Mouse (Mus musculus): Measurements from ENCODE around the gene Slc29a1. TPM values are rescaled to one million over a fixed set of nuclear protein-coding genes. Genes with fewer than 3 reads are reported as not detected.

Gene Slc29a1
- 40.3 and 41.6 TPM in 2 replicates for polyA plus RNA-seq (2016; fragmentation: Nextera tagmentation; extraction: Ambion mirVana)

DNA sequence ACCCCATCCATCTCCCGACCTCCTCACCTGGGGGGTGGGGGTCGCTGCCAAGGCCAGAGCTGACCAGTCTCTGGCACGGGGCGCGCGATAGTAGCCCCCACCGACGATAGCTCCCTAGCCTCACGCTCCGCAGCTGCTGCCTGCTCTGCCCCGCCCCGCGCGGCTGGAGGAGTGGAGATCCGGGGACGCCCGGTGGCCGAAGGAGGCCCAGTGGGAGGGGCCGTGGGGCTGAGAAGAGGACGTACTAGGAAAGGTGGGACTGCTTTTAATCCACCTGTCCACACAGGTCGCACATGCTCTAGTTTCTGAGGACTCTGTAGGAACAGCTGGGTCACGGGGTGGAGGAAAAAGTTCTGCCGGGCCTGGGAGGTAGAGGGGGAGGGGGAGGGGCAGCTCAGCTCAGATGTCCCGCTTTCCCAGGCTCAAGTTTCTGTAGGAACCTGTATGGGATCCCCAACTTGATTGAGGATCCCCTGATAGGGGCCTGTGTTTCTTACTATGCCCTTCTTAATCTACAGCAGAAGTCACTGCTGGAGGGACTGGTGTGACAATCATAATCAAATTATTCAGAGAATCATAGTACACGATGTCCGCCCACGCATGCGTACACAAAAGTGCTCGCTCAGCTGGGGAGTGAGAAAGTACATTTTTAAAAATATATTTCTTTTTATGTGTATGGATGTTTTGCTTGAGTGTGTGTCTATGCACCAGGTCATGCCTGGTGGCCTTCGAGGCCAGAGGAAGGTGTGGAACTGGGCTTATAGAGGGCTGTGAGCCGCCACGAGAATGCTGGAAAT is at the start of gene Slc29a1:
Gene Slc29a1, minus strand, starts transcription at position 161 of the 797 bp plus-strand sequence.
- Histone ChIP-seq H3K4me1 (peaks cover 71% of the 10 kb centered on the region), H3K27me3 (ENCODE audit: low read depth, poor library complexity, severe bottlenecking) (peaks cover 66% of the 10 kb centered on the region), H3K27ac (peak within 1 kb of the TSS; percentile 51; the same call in 1 of the 2 replicates), H3K4me3 (peak within 1 kb of the TSS; percentile 54), H3K9me3 (replicated peaks) (no peaks in the 10 kb centered on the region), H3K36me3 (no peaks in the 10 kb centered on the region)
- 16% methylated on average over 32 of the region's 32 CpGs for WGBS
- peak; percentile 73 for DNase-seq (ENCODE audit: low spot score)

DNA sequence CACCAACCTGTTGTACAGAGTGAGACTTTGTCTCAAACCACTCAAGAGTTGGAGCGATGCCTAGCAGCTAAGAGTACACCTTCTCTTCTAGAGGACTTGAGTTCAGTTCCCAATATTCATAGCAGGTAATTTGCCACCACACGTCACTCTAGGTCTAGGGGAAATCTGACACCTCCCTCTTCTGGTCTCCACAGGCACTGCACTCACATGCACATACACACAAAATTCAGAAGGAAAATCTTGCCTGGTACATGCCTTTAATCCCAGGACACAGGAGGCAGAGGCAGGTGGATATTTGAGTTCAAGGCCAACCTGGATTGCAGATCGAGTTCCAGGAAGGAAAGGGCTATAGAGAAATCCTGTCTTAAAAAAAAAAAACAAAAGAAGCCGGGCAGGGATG is 44.8 kb upstream of the Slc29a1 start:
- Histone ChIP-seq H3K27ac (no peak overlapping the region), H3K9me3 (replicated peaks) (no peaks in the 10 kb centered on the region), H3K36me3 (no peaks in the 10 kb centered on the region), H3K4me3 (no peak overlapping the region), H3K4me1 (peaks cover 2% of the 10 kb centered on the region; the same call in 1 of the 2 replicates), H3K27me3 (ENCODE audit: low read depth, poor library complexity, severe bottlenecking) (no peaks in the 10 kb centered on the region)
- DNase-seq (ENCODE audit: low spot score) = no peak
- 92% methylated on average over 4 of the region's 4 CpGs for WGBS

GRCm38 (mm10) chr17:45642701-45643100 is 43.3 kb upstream of the Slc29a1 start:
- H3K9me3 ChIP-seq (replicated peaks) = no peaks in the 10 kb centered on the region
- H3K27me3 ChIP-seq (ENCODE audit: low read depth, poor library complexity, severe bottlenecking) = no peaks in the 10 kb centered on the region
- H3K4me3 ChIP-seq = no peak overlapping the region
- H3K4me1 ChIP-seq = peaks cover 2% of the 10 kb centered on the region; the same call in 1 of the 2 replicates
- WGBS = 22% methylated on average over 12 of the region's 12 CpGs
- H3K27ac ChIP-seq = 0 out of 2 replicates have a peak overlapping the region, but pooled peaks have one; percentile 26
- H3K36me3 ChIP-seq = no peaks in the 10 kb centered on the region
- peak; percentile 86 for DNase-seq (ENCODE audit: low spot score)

- Histone ChIP-seq H3K27me3 (ENCODE audit: low read depth, poor library complexity, severe bottlenecking) (no peaks in the 10 kb centered on the region), H3K9me3 (replicated peaks) (no peaks in the 10 kb centered on the region), H3K27ac (no peak overlapping the region), H3K4me1 (peaks cover 2% of the 10 kb centered on the region; the same call in 1 of the 2 replicates), H3K4me3 (no peak overlapping the region), H3K36me3 (no peaks in the 10 kb centered on the region)
- 91% methylated on average over 8 of the region's 8 CpGs for WGBS
- no peak for DNase-seq (ENCODE audit: low spot score)
Observed at GRCm38 (mm10) chr17:45641981-45642380, 42.6 kb upstream of the Slc29a1 start.

DNA sequence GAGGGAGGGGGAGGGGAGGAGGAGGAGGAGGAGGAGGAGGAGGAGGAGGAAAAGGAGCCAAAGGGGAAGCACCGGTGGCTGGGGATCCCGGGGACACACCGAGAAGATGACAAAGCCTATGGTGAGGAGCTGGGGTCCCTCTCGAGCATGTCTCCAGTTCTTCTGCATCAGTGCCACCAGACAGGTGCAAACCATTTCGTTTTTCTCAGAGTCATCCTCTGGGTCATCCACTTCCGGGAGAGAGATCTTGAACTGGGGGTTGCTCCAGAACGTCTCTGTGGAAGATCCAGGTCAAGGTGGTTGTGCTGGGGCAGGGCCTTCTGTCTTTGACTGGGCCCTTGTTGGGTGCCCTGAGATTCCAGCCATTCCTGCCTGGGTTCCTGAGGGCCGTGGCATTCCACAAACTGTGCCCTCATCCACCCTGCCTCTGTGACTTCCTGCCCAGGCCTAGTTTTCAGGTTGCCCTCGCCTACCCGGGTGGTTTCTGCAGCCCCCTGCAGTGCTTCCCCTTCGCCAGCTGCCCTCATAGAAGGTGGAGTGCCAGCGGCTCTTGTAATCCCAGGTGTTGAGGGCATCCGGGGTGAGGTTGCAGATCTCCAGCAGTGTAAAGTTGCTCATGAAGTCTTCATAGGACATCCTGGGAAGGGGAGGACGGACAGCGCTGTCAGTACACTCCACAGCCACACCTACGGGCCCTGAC is 39.3 kb upstream of the Slc29a1 start:
- Histone ChIP-seq H3K4me1 (peaks cover 2% of the 10 kb centered on the region; the same call in 1 of the 2 replicates), H3K4me3 (no peak overlapping the region), H3K9me3 (replicated peaks) (no peaks in the 10 kb centered on the region), H3K27ac (0 out of 2 replicates have a peak overlapping the region, but pooled peaks have one; percentile 28), H3K27me3 (ENCODE audit: low read depth, poor library complexity, severe bottlenecking) (no peaks in the 10 kb centered on the region), H3K36me3 (no peaks in the 10 kb centered on the region)
- 79% methylated on average over 16 of the region's 16 CpGs for WGBS
- no peak for DNase-seq (ENCODE audit: low spot score)

DNA sequence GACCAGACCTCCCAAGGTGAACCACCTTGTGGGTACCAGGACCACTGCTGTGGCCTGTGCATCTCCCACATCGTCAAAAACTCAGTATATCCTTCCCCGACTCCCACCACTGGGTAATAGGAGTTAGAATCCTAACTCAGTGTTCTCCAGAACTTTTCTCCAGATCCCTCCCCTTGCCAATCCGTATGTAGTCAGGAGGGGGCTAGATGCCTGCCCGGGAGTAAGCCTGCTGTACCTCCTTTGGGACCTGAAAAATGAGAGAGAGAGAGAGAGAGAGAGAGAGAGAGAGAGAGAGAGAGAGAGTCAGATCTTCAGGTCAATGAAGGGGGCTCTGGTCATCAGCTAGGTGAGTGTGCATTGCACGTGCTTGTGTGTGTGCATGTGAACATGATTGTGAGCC is 34.6 kb upstream of the Slc29a1 start:
- peaks cover 1% of the 10 kb centered on the region; the same call in 1 of the 2 replicates for H3K27me3 ChIP-seq (ENCODE audit: low read depth, poor library complexity, severe bottlenecking)
- no peak overlapping the region for H3K27ac ChIP-seq
- H3K4me3 ChIP-seq = no peak overlapping the region
- no peak for DNase-seq (ENCODE audit: low spot score)
- H3K9me3 ChIP-seq (replicated peaks) = no peaks in the 10 kb centered on the region
- 76% methylated on average over 5 of the region's 5 CpGs for WGBS
- peaks cover 19% of the 10 kb centered on the region for H3K4me1 ChIP-seq
- H3K36me3 ChIP-seq = no peaks in the 10 kb centered on the region

GRCm38 (mm10) chr17:45631940-45632339 is 32.5 kb upstream of the Slc29a1 start:
- Histone ChIP-seq H3K4me1 (peaks cover 24% of the 10 kb centered on the region), H3K27ac (no peak overlapping the region), H3K4me3 (no peak overlapping the region), H3K36me3 (no peaks in the 10 kb centered on the region), H3K27me3 (ENCODE audit: low read depth, poor library complexity, severe bottlenecking) (peaks cover 11% of the 10 kb centered on the region; the same call in 1 of the 2 replicates), H3K9me3 (replicated peaks) (no peaks in the 10 kb centered on the region)
- DNase-seq (ENCODE audit: low spot score) = no peak
- 86% methylated on average over 6 of the region's 6 CpGs for WGBS

- H3K4me1 ChIP-seq = peaks cover 30% of the 10 kb centered on the region
- no peak for DNase-seq (ENCODE audit: low spot score)
- H3K27ac ChIP-seq = no peak overlapping the region
- H3K9me3 ChIP-seq (replicated peaks) = no peaks in the 10 kb centered on the region
- peak overlapping the region; percentile 56; the same call in 1 of the 2 replicates for H3K4me3 ChIP-seq
- peaks cover 11% of the 10 kb centered on the region; the same call in 1 of the 2 replicates for H3K27me3 ChIP-seq (ENCODE audit: low read depth, poor library complexity, severe bottlenecking)
- WGBS = 51% methylated on average over 3 of the region's 3 CpGs
- no peaks in the 10 kb centered on the region for H3K36me3 ChIP-seq
Observed at GRCm38 (mm10) chr17:45630992-45631391, 31.6 kb upstream of the Slc29a1 start.

DNA sequence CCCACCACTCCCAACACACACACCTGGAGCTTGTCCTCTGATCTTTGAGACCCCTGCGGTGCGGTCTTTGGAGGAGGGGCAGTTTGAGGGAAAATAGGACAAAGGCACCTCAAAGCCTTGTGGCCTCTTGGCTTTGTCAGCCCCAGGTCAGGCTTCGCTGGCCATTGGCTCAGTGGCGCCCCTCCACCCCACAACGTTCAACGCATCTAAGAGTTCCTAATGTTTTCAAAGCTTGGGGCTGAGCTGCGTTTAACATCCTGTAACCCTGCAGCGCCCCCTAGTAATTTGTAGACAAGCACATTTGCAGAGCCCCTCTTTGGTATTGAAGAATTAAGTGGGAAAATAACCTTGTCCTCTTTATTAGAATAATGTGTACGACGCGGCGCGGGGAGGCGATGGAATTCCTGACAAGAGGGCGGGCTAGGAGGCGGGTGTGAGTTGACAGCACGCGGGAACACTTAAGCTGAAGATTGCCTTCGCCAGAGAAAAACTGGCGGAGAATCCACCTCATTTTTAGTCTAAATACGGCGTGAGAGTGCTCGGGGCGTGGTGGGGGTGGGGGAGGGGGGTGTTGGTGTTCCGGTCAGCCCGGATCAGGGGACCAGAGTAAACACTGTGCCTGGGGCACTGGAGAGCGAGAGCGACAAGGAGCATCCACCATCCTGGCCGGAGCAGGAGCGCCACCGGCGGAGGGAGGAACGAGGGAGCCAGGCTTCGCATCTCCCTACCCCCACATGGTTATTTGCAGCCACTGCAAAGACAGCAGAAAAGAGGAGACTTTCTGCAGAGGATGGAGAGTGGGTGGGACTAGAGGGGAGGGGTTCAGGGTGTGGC is 30.7 kb upstream of the Slc29a1 start:
- 3% methylated on average over 34 of the region's 34 CpGs for WGBS
- peak overlapping the region; percentile 79 for H3K27ac ChIP-seq
- peak; percentile 69 for DNase-seq (ENCODE audit: low spot score)
- H3K4me3 ChIP-seq = peak overlapping the region; percentile 56
- H3K36me3 ChIP-seq = no peaks in the 10 kb centered on the region
- peaks cover 30% of the 10 kb centered on the region for H3K4me1 ChIP-seq
- H3K9me3 ChIP-seq (replicated peaks) = no peaks in the 10 kb centered on the region
- peaks cover 11% of the 10 kb centered on the region; the same call in 1 of the 2 replicates for H3K27me3 ChIP-seq (ENCODE audit: low read depth, poor library complexity, severe bottlenecking)

DNA sequence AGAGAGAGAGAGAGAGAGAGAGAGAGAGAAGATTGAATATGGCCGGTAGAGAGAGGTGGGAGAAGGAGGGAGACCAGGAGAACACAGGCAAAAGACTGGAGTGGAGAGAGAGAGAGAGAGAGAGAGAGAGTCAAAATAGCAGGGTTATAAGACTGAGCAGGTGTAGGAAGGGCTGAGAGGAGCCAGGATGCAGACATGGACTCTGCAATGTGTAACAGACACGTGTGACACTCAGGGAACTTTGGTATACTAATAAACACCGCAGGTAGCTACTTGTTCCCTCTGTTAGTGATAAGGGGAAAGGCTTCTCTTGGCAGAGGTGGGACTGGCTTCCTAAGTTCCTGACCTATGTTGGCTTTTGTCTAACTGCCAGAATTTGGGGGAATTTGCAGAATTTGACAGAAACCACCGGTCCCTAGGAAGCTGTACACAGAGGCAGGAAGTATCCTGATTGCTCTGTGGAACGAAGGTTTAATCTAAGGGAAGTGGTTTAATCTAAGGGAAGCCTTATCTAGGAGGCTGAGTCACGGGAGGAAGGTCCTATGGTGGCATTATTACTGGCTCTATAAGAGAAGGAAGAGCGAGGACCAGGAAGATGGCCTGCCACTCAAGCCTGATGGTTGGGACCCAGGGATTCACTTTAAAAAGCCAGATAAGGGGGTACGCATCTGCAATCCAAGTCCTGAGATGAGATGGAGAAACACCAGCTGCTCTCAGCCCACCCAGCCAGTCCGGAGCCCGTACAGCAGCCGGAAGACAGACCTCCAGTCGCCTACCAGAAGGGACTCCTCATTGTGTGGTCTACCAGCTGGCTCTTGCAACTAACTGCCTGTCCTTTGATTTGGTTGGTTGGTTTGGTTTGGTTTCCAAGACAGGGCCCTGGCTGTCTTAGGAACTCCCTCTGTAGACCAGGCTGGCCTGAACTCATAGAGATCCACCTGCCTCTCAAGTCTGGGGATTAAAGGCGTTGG is 29.8 kb upstream of the Slc29a1 start:
- Histone ChIP-seq H3K9me3 (replicated peaks) (no peaks in the 10 kb centered on the region), H3K27ac (peak overlapping the region; percentile 79; the same call in 1 of the 2 replicates), H3K4me1 (peaks cover 30% of the 10 kb centered on the region), H3K4me3 (peak overlapping the region; percentile 56), H3K27me3 (ENCODE audit: low read depth, poor library complexity, severe bottlenecking) (peaks cover 11% of the 10 kb centered on the region; the same call in 1 of the 2 replicates), H3K36me3 (no peaks in the 10 kb centered on the region)
- DNase-seq (ENCODE audit: low spot score) = no peak
- WGBS = 77% methylated on average over 13 of the region's 13 CpGs

GRCm38 (mm10) chr17:45628160-45628559 is 28.8 kb upstream of the Slc29a1 start:
- H3K9me3 ChIP-seq (replicated peaks) = no peaks in the 10 kb centered on the region
- no peak overlapping the region for H3K27ac ChIP-seq
- WGBS = 32% methylated on average over 3 of the region's 3 CpGs
- peaks cover 11% of the 10 kb centered on the region; the same call in 1 of the 2 replicates for H3K27me3 ChIP-seq (ENCODE audit: low read depth, poor library complexity, severe bottlenecking)
- peaks cover 30% of the 10 kb centered on the region for H3K4me1 ChIP-seq
- no peak overlapping the region for H3K4me3 ChIP-seq
- no peaks in the 10 kb centered on the region for H3K36me3 ChIP-seq
- DNase-seq (ENCODE audit: low spot score) = no peak
